Mouse (Mus musculus) hindbrain, embryonic 16.5 days (tissue): ENCODE measurements around the gene Hoxa5. TPM values are rescaled to one million over a fixed set of nuclear protein-coding genes. Genes with fewer than 3 reads are reported as not detected.

Source experiments
- ATAC-seq: fragments of 200-750 bp; cut with Nextera tagmentation; 2 replicates; pipeline ENCODE4 v1.8.0; 2017; ENCODE audit warnings: moderate TSS enrichment, moderate library complexity
- H3K27ac ChIP-seq: fragments of 300-500 bp; sonication (generic); 2 replicates; pipeline ENCODE4 v1.5.1; 2014; ENCODE audit warnings: low read depth, mild to moderate bottlenecking, control low read depth, low read length, moderate library complexity
- H3K27me3 ChIP-seq: fragments of 300-500 bp; sonication (generic); replicated peaks from 2 replicates; pipeline ENCODE4 v1.6.1; 2014; ENCODE audit warnings: low read length; ENCODE audit not compliant: control insufficient read depth, insufficient read depth
- H3K36me3 ChIP-seq: fragments of 300-500 bp; sonication (generic); 2 replicates; pipeline ENCODE4 v1.6.1; 2014; ENCODE audit warnings: mild to moderate bottlenecking, low read length, moderate library complexity, mixed read lengths; ENCODE audit not compliant: control insufficient read depth, insufficient read depth
- H3K4me1 ChIP-seq: fragments of 300-500 bp; sonication (generic); 2 replicates; pipeline ENCODE4 v1.6.1; 2014; ENCODE audit warnings: low read depth, low read length; ENCODE audit not compliant: control insufficient read depth, insufficient read depth
- H3K4me2 ChIP-seq: fragments of 300-500 bp; sonication (generic); 2 replicates; pipeline ENCODE4 v1.6.1; 2014; ENCODE audit warnings: mild to moderate bottlenecking, low read length, control low read depth, moderate library complexity
- H3K4me3 ChIP-seq: fragments of 300-500 bp; sonication (generic); 2 replicates; pipeline ENCODE4 v1.5.1; 2014; ENCODE audit warnings: mild to moderate bottlenecking, low read length, control low read depth, moderate library complexity
- H3K9ac ChIP-seq: fragments of 300-500 bp; sonication (generic); 2 replicates; pipeline ENCODE4 v1.6.1; 2014; ENCODE audit warnings: low read depth, mild to moderate bottlenecking, control low read depth, low read length, moderate library complexity
- H3K9me3 ChIP-seq: fragments of 300-500 bp; sonication (generic); 2 replicates; pipeline ENCODE4 v1.6.1; 2014; ENCODE audit warnings: mild to moderate bottlenecking, low read length, moderate library complexity; ENCODE audit not compliant: control insufficient read depth
- WGBS: fragments of 180-500 bp; shearing (Covaris S2); extraction: QIAGEN DNeasy Blood & Tissue Kit; methylation state at CpG from one replicate; pipeline ENCODE4 v1.1.7; 2014; 5-methylcytosine and 5-hydroxymethylcytosine counted together
- polyA plus RNA-seq: library from polyadenylated mRNA; unstranded; fragments of >200 nt; fragmentation: Nextera tagmentation; extraction: Ambion mirVana; gene quantifications from 2 replicates; pipeline ENCODE4 v1.2.1, GENCODE M21; 2015

Hoxa5 gene
- polyA plus RNA-seq, 1 experiment from 2014 or later = 106 TPM

- Histone ChIP-seq H3K4me1 (peaks cover 4% of the 10 kb centered on the region; the same call in 1 of the 2 replicates), H3K9ac (no peak overlapping the region), H3K36me3 (no peaks in the 10 kb centered on the region), H3K4me3 (no peak overlapping the region), H3K4me2 (no peak overlapping the region), H3K9me3 (peaks cover 4% of the 10 kb centered on the region; the same call in 1 of the 2 replicates), H3K27ac (no peak overlapping the region), H3K27me3 (peaks cover 84% of the 10 kb centered on the region)
- ATAC-seq = no peak
- WGBS = 4% methylated on average over 9 of the region's 9 CpGs
Measured at GRCm38 (mm10) chr6:52241001-52241621, 36.7 kb upstream of the Hoxa5 start.

GRCm38 (mm10) chr6:52240389-52241000 is 36.1 kb upstream of the Hoxa5 start, which contains the start of gene Hoxa10:
TSS of gene Hoxa10 (minus strand) at chr6:52240854.
- H3K4me2 ChIP-seq = 0 out of 2 replicates have a peak within 1 kb of the TSS, but pooled peaks have one; percentile 6

GRCm38 (mm10) chr6:52239625-52240388 is 35.4 kb upstream of the Hoxa5 start:
- 2% methylated on average over 30 of the region's 30 CpGs for WGBS
- ATAC-seq = no peak
- H3K4me3 ChIP-seq = no peak overlapping the region; the same call in 1 of the 2 replicates
- peaks cover 86% of the 10 kb centered on the region for H3K27me3 ChIP-seq
- H3K9ac ChIP-seq = no peak overlapping the region
- no peak overlapping the region for H3K27ac ChIP-seq
- H3K4me2 ChIP-seq = 0 out of 2 replicates have a peak overlapping the region, but pooled peaks have one; percentile 6
- H3K4me1 ChIP-seq = peaks cover 4% of the 10 kb centered on the region; the same call in 1 of the 2 replicates
- H3K9me3 ChIP-seq = no peaks in the 10 kb centered on the region
- H3K36me3 ChIP-seq = no peaks in the 10 kb centered on the region

More at GRCm38 (mm10) chr6:52240389-52241000, 36.1 kb upstream of the Hoxa5 start, which contains the start of gene Hoxa10:
- peaks cover 4% of the 10 kb centered on the region; the same call in 1 of the 2 replicates for H3K4me1 ChIP-seq
- peaks cover 2% of the 10 kb centered on the region; the same call in 1 of the 2 replicates for H3K9me3 ChIP-seq
- WGBS = 1% methylated on average over 35 of the region's 35 CpGs
- no peak within 1 kb of the TSS for H3K9ac ChIP-seq
- peaks cover 85% of the 10 kb centered on the region for H3K27me3 ChIP-seq
- no peaks in the 10 kb centered on the region for H3K36me3 ChIP-seq
- no peak within 1 kb of the TSS; the same call in 1 of the 2 replicates for H3K4me3 ChIP-seq
- no peak within 1 kb of the TSS for H3K27ac ChIP-seq
- ATAC-seq = no peak

- H3K4me1 ChIP-seq = peaks cover 4% of the 10 kb centered on the region; the same call in 1 of the 2 replicates
- H3K4me3 ChIP-seq = no peak overlapping the region
- H3K27ac ChIP-seq = no peak overlapping the region
- no peak for ATAC-seq
- H3K9ac ChIP-seq = no peak overlapping the region
- H3K36me3 ChIP-seq = no peaks in the 10 kb centered on the region
- 3% methylated on average over 7 of the region's 7 CpGs for WGBS
- H3K4me2 ChIP-seq = no peak overlapping the region
- no peaks in the 10 kb centered on the region for H3K9me3 ChIP-seq
- H3K27me3 ChIP-seq = peaks cover 88% of the 10 kb centered on the region
Measured at GRCm38 (mm10) chr6:52238976-52239375, 34.6 kb upstream of the Hoxa5 start.

- WGBS = 4% methylated on average over 7 of the region's 7 CpGs
- Histone ChIP-seq H3K27ac (no peak overlapping the region), H3K4me3 (no peak overlapping the region), H3K36me3 (no peaks in the 10 kb centered on the region), H3K4me1 (peaks cover 4% of the 10 kb centered on the region; the same call in 1 of the 2 replicates), H3K27me3 (peaks cover 88% of the 10 kb centered on the region), H3K9me3 (no peaks in the 10 kb centered on the region), H3K4me2 (no peak overlapping the region), H3K9ac (no peak overlapping the region)
- no peak for ATAC-seq
Measured at GRCm38 (mm10) chr6:52238155-52238545, 33.8 kb upstream of the Hoxa5 start.

- Histone ChIP-seq H3K9ac (no peak overlapping the region), H3K4me3 (no peak overlapping the region), H3K36me3 (no peaks in the 10 kb centered on the region), H3K9me3 (no peaks in the 10 kb centered on the region), H3K4me1 (peaks cover 4% of the 10 kb centered on the region; the same call in 1 of the 2 replicates), H3K27ac (no peak overlapping the region), H3K27me3 (peaks cover 87% of the 10 kb centered on the region), H3K4me2 (no peak overlapping the region)
- WGBS = 7% methylated on average over 10 of the region's 10 CpGs
- no peak for ATAC-seq
Measured at GRCm38 (mm10) chr6:52237346-52238154, 33.2 kb upstream of the Hoxa5 start.

GRCm38 (mm10) chr6:52236806-52237205 is 32.4 kb upstream of the Hoxa5 start:
- WGBS = 8% methylated on average over 3 of the region's 3 CpGs
- Histone ChIP-seq H3K4me3 (no peak overlapping the region), H3K36me3 (no peaks in the 10 kb centered on the region), H3K4me2 (no peak overlapping the region), H3K4me1 (peaks cover 4% of the 10 kb centered on the region; the same call in 1 of the 2 replicates), H3K27me3 (peaks cover 87% of the 10 kb centered on the region), H3K9ac (no peak overlapping the region), H3K27ac (no peak overlapping the region), H3K9me3 (no peaks in the 10 kb centered on the region)
- no peak for ATAC-seq

GRCm38 (mm10) chr6:52235866-52236265 is 31.5 kb upstream of the Hoxa5 start:
- no peak for ATAC-seq
- peaks cover 4% of the 10 kb centered on the region; the same call in 1 of the 2 replicates for H3K4me1 ChIP-seq
- H3K9me3 ChIP-seq = no peaks in the 10 kb centered on the region
- H3K4me2 ChIP-seq = no peak overlapping the region
- no peaks in the 10 kb centered on the region for H3K36me3 ChIP-seq
- H3K4me3 ChIP-seq = no peak overlapping the region
- H3K27me3 ChIP-seq = peaks cover 80% of the 10 kb centered on the region
- no peak overlapping the region for H3K9ac ChIP-seq
- WGBS = 25% methylated on average over 6 of the region's 6 CpGs
- H3K27ac ChIP-seq = no peak overlapping the region
